In genomic region chr10:10558337-10558711, GRCm38 (mm10) we compare ENCODE assay signal across 8 mouse cellular contexts. TPM values are rescaled to one million over a fixed set of nuclear protein-coding genes. Genes with fewer than 3 reads are reported as not detected.
DNase-seq lines count a peak whose midpoint lies in the region; ATAC-seq and TF ChIP-seq lines count a peak whose summit lies in the region.

No protein-coding gene starts in this region.

- no peak overlapping the region for H3K27ac ChIP-seq in layer of hippocampus, adult 2 months
- H3K27ac ChIP-seq in forebrain, embryonic 13.5 days: no peak overlapping the region
- H3K27ac ChIP-seq in limb, embryonic 12.5 days: no peak overlapping the region
- H3K27ac ChIP-seq in neural tube, embryonic 15.5 days (replicated peaks): no peak overlapping the region

- no peak for DNase-seq in layer of hippocampus, adult 2 months (ENCODE audit: low spot score in 2 of 2)
- DNase-seq in layer of hippocampus, adult 18-20 months (ENCODE audit: low spot score in 2 of 2): no peak
- DNase-seq in thymus, adult 18-20 months: no peak
- no peak for DNase-seq in right cerebral cortex, postnatal 4 days
- no peak for DNase-seq in adrenal gland, adult 2 months

- H3K4me1 ChIP-seq in forebrain, embryonic 13.5 days: 0 out of 2 replicates have a peak, but pooled peaks cover 5% of the 10 kb centered on the region
- H3K4me1 ChIP-seq in limb, embryonic 12.5 days (replicated peaks): peaks cover 7% of the 10 kb centered on the region
- peaks cover 12% of the 10 kb centered on the region; the same call in 1 of the 2 replicates for H3K4me1 ChIP-seq in neural tube, embryonic 15.5 days

- H3K4me2 ChIP-seq in forebrain, embryonic 13.5 days: peak overlapping the region; percentile 97
- H3K4me2 ChIP-seq in limb, embryonic 12.5 days: peak overlapping the region; percentile 80
- peak overlapping the region; percentile 96 for H3K4me2 ChIP-seq in neural tube, embryonic 15.5 days

- no peak; the same call in 1 of the 2 replicates for TF ChIP-seq CTCF in layer of hippocampus, adult 2 months (conservative IDR thresholded peaks at IDR 0.05)

- WGBS in forebrain, embryonic 13.5 days: 40% methylated on average over 5 of the region's 5 CpGs
- 44% methylated on average over 5 of the region's 5 CpGs for WGBS in limb, embryonic 12.5 days
- 42% methylated on average over 5 of the region's 5 CpGs for WGBS in neural tube, embryonic 15.5 days

- peak; percentile 58; the same call in 1 of the 2 replicates for ATAC-seq in forebrain, embryonic 13.5 days
- no peak for ATAC-seq in limb, embryonic 12.5 days (ENCODE audit: insufficient number of reproducible peaks, insufficient read depth, low FRiP score, low TSS enrichment, low read depth)
- peak; percentile 44; the same call in 1 of the 2 replicates for ATAC-seq in neural tube, embryonic 15.5 days (ENCODE audit: low FRiP score)

- H3K4me3 ChIP-seq in layer of hippocampus, adult 2 months: peak overlapping the region; percentile 68
- peak overlapping the region; percentile 65 for H3K4me3 ChIP-seq in forebrain, embryonic 13.5 days
- H3K4me3 ChIP-seq in limb, embryonic 12.5 days (replicated peaks): peak overlapping the region; percentile 66
- H3K4me3 ChIP-seq in neural tube, embryonic 15.5 days (replicated peaks): peak overlapping the region; percentile 59

- no peaks in the 10 kb centered on the region for H3K27me3 ChIP-seq in forebrain, embryonic 13.5 days
- H3K27me3 ChIP-seq in limb, embryonic 12.5 days: no peaks in the 10 kb centered on the region
- no peaks in the 10 kb centered on the region for H3K27me3 ChIP-seq in neural tube, embryonic 15.5 days (replicated peaks)

- peak overlapping the region; percentile 68; the same call in 1 of the 2 replicates for H3K9ac ChIP-seq in forebrain, embryonic 13.5 days
- H3K9ac ChIP-seq in limb, embryonic 12.5 days (replicated peaks): no peak overlapping the region
- H3K9ac ChIP-seq in neural tube, embryonic 15.5 days (replicated peaks): peak overlapping the region; percentile 41; the same call in 1 of the 2 replicates

- no peaks in the 10 kb centered on the region for H3K9me3 ChIP-seq in forebrain, embryonic 13.5 days (replicated peaks)
- no peaks in the 10 kb centered on the region for H3K9me3 ChIP-seq in limb, embryonic 12.5 days
- no peaks in the 10 kb centered on the region for H3K9me3 ChIP-seq in neural tube, embryonic 15.5 days (replicated peaks)

- no peaks in the 10 kb centered on the region for H3K36me3 ChIP-seq in forebrain, embryonic 13.5 days (ENCODE audit: poor library complexity, severe bottlenecking)
- H3K36me3 ChIP-seq in limb, embryonic 12.5 days: no peaks in the 10 kb centered on the region
- H3K36me3 ChIP-seq in neural tube, embryonic 15.5 days: no peaks in the 10 kb centered on the region

RNA-seq across cellular contexts. Expression of gene Rab32, which starts 0.3 kb away (rescaled TPM):
- 1 to 10 TPM; 3.5 to 4.8 TPM for total RNA-seq in layer of hippocampus, adult 2 months (2021)
- 1 to 10 TPM; 3.8 to 3.9 TPM for total RNA-seq in layer of hippocampus, adult 18-20 months (2021)
- polyA plus RNA-seq in forebrain, embryonic 13.5 days (2015; fragmentation: Nextera tagmentation; extraction: Ambion mirVana): 3.7 and 4.7 TPM in 2 replicates
- 25.0 and 30.4 TPM in 2 replicates for polyA plus RNA-seq in limb, embryonic 12.5 days (2016; fragmentation: Nextera tagmentation; extraction: Ambion mirVana)
- 4.5 and 8.3 TPM in 2 replicates for polyA plus RNA-seq in neural tube, embryonic 15.5 days (2015; fragmentation: Nextera tagmentation; extraction: Ambion mirVana)
- 1 to 10 TPM; 5.5 to 5.6 TPM for total RNA-seq in adrenal gland, adult 2 months (2021)
- polyA plus RNA-seq in adrenal gland, adult 2 months (2012; rRNA removed): 5.3 and 6.8 TPM in 2 replicates
